Mouse (Mus musculus) embryonic fibroblast, embryonic 13.5 days (primary cell): ENCODE results near the gene Erbb3.

ENCODE experiments used
- CTCF ChIP-seq: IDR thresholded peaks from 2 replicates; pipeline ENCODE4 v1.5.1; 2011; ENCODE audit warnings: mild to moderate bottlenecking, control low read depth, low read length, moderate library complexity, borderline replicate concordance; ENCODE audit not compliant: insufficient read depth
- POLR2A ChIP-seq: IDR thresholded peaks from 2 replicates; pipeline ENCODE4 v1.6.1; 2011; ENCODE audit warnings: low read depth, mild to moderate bottlenecking, control low read depth, low read length, moderate library complexity

- TF ChIP-seq CTCF = no peak
- TF ChIP-seq POLR2A = no peak
Measured at GRCm38 (mm10) chr10:128587697-128588096, 1.8 kb downstream of the Erbb3 start.
